Mouse (Mus musculus): Measurements from ENCODE around the gene Trim65.

The Trim65 gene

GRCm38 (mm10) chr11:116130488-116131205 lies at the start of gene Trim65:
TSS of gene Trim65 (minus strand) at chr11:116131128.
- DNase-seq, result peak; percentile 80

- DNase-seq, result no peak
Observed at GRCm38 (mm10) chr11:116178411-116179121, 47.6 kb upstream of the Trim65 start.

- no peak for DNase-seq
Observed at GRCm38 (mm10) chr11:116176010-116176409, 45.1 kb upstream of the Trim65 start.

GRCm38 (mm10) chr11:116174775-116175448 lies 44.0 kb upstream of the Trim65 start:
- DNase-seq, result no peak

DNA sequence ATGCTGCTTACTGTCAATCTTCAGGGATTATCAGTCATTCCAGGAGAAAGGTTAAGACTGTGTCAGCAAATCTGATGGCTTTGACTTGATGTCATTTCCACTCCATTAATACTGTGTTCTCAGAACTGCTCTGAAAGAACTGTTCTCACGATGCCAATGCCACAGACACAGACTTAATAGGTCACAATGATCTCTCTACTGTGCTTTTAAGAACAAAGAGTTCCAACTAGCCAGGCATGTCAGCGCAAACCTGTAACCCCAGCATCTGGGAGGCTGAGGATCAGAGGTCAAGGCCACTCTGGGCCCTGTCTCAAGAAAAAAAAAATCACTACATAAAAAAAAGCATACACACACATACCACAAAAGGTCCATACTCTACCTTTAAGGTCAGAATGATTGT lies 41.0 kb upstream of the Trim65 start:
- DNase-seq, result no peak

GRCm38 (mm10) chr11:116170003-116170800 lies 39.3 kb upstream of the Trim65 start:
- no peak for DNase-seq

GRCm38 (mm10) chr11:116169214-116169613 lies 38.3 kb upstream of the Trim65 start:
- no peak for DNase-seq

GRCm38 (mm10) chr11:116167884-116168439 lies 37.0 kb upstream of the Trim65 start, which contains the start of gene Fbf1:
TSS of gene Fbf1 (minus strand) at chr11:116168166.
- peak; percentile 93 for DNase-seq

DNA sequence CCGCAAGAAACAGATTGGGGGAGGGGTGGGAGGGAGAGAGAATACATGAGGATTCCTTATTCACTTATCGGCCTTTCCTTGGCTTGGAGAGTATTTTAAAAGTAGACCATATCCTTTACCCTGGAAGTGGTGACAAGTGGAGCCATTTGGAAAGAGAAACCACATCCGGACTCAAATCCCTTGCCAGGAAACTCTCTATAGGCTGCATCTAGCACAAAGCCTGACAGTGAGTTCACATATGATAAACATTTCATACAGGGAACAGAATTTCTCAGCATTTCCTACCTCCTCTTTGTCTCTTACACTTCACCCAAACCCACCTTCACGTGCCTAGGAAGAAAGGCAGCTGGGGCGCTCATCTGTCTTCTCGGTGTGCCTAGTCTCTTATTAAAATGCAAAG lies 36.3 kb upstream of the Trim65 start:
- no peak for DNase-seq

DNA sequence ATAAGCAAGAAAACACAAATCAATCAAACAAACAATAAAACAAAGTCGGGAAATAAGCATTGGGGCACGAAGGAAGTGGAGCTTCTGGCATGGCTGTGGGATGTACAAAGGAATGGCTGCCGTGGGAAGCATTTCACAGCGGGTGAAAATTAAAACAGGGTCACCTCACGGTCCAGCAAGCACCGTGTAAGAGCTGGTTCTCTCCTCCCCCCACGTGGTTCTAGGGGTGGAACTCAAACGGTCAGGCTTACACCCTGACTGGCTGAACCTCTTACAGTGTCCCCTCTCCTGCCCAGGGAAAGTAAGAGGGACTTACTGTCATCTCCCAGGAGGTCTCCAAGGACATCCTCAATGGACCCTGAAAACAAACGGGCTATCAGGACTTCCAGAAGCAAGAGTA lies 32.1 kb upstream of the Trim65 start:
- DNase-seq, result no peak

DNA sequence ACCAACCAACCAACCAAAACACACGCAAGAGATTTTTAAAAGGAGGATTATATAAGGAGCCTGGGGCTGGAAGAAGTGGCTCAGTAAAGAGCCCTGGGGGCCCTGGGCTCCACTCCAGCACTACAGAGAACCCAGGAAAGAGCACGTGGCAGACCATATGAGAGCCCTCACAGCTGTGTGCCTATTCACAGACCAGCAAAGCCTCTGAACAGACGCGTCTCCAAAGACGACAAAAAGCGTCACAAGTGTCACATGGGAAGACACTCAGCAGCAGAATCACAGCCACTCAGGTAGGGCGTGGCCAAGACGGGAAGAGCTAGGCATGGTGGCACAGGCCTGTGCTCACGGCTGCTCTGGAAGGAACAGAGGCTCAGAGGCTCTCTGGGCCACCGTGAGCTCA lies 31.2 kb upstream of the Trim65 start:
- DNase-seq, result no peak

- DNase-seq, result no peak
Observed at GRCm38 (mm10) chr11:116161312-116161711, 30.4 kb upstream of the Trim65 start.

DNA sequence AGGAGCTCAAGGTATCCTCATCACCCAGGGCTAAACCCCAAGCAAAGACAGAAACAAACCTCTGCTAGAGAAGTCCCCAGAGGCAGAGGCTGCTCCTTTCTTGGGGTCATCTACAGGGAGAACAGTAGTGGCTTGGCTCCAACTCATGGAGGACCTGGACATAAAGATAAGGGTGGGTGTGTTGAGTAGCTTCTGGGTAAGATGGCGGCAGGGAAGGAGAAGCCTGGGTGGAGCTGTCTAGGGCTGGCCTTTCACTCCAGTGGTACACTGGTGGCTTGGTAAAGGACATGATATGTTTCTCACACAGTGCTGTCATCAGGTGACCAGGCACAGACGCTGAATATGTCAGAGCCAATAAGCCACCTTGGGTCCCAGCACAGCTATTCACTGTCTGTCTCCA lies 20.0 kb upstream of the Trim65 start:
- DNase-seq, result no peak

DNA sequence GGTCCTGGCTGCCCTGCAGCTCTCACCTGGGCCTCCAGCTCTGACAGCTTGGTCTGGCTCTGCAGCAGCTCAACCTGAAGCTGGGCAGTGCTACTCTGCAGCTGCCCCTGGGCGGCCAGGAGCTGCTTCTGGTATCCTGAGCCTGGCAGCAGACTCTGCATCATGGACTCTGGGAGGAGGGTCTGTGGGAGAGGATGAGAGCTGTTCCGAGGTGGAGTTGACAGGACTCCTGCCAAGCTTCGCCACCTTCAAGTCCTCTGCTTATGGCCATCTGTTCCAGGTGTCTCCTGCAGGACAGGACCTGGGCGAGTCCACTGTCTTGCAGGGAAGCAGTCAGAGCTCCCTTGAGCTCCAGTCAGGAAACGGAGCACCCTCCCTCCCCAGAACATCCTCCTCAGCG lies 18.4 kb upstream of the Trim65 start:
- DNase-seq, result peak; percentile 54

- DNase-seq, result peak; percentile 72
Observed at GRCm38 (mm10) chr11:116148761-116149221, 17.9 kb upstream of the Trim65 start.

- peak; percentile 64 for DNase-seq
Observed at GRCm38 (mm10) chr11:116146294-116146985, 15.5 kb upstream of the Trim65 start.

DNA sequence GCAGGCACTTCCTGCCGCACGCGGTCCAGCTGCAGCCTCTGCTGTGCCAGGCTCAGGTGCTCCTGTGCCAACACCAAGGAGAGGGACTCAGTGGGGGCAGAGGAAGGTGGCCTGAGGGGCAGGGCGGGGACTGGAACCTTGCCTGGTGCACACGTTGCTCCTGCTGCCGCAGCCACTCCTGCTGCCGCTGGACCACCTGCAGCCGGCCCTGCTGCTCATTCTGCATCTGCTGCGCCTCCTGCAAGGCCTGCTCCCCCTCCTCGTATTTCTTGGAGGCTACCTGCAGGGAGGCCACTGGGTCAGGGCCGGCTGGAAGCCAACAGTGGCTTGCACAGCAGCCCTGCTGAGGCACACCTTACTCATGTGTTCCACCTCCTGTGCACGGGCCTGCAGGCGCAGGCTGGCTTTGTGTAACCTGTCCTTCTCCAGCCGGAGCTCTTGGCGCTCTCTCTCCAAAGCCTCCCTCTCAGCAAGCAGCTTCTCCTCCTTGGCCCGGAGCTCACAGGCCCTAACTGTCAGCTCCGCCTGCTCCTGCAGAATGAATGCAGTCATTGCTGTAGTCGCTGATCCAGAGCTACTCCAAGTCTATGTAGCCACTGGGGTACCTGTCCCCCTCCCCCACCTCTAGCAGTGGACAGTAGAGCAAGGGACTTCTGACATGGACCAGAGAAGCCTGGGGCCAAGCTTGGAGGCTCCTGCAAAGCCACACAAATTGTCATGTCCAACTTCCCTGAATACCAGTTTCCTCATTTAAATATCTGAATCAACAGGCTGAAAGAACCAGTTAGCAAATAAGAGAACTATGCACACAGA lies 14.8 kb upstream of the Trim65 start:
- peak; percentile 61 for DNase-seq

DNA sequence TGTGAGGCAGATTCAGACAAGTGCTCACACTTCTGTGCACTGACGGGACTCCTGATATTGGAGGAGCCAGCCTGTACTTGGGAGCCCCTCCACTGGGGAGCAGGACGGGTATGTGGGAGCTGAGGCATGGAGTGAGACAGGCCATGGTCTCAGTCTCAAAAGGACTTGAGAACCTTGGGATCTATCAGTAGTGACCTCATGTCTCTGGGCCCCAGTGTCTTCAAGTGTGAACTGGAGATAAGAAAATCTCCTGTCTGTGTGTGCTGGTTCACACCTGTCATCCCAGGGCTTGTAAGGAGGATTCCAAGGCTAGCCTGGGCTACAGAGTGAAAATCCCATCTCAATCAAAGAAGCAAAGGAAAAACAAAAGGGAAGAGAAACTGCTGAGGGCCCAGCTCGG lies 12.5 kb upstream of the Trim65 start:
- DNase-seq, result no peak

DNA sequence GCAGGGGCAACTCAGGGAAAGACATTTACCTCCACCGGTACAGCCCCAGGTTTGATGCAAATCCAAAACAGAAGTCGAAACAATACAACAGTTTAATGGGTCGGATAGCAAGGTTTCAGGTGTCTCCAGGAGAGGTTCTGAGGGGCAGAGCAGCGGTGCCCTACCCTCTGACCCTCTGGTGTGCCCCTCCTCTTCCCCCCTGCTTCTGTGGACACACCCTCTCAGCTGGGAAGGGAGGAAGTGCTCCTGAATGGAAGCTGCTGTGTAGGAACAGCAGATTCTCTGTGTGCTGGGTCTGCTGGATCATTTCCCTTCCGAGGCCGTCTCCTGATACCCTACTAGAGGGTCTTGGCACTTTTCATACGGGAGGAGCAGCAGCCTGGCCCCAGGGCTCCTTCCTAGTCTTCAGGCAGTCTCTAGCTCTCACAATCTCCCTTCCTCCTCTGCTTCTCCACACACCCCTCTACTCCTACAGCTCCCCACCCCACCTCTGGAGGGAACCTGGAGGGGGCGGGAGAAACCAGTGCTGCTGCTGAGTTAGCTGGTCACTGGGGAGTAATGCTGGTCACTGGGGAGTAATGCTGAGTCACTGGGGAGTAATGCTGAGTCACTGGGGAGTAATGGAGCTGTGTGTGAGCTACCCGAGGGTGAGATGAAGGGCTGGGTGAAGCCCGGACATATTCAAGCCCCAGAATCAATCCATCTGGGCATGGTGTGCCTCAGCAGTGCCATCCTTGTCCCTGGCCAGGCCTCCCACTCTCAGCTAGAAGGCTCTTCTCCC lies 11.5 kb upstream of the Trim65 start:
- DNase-seq, result no peak

DNA sequence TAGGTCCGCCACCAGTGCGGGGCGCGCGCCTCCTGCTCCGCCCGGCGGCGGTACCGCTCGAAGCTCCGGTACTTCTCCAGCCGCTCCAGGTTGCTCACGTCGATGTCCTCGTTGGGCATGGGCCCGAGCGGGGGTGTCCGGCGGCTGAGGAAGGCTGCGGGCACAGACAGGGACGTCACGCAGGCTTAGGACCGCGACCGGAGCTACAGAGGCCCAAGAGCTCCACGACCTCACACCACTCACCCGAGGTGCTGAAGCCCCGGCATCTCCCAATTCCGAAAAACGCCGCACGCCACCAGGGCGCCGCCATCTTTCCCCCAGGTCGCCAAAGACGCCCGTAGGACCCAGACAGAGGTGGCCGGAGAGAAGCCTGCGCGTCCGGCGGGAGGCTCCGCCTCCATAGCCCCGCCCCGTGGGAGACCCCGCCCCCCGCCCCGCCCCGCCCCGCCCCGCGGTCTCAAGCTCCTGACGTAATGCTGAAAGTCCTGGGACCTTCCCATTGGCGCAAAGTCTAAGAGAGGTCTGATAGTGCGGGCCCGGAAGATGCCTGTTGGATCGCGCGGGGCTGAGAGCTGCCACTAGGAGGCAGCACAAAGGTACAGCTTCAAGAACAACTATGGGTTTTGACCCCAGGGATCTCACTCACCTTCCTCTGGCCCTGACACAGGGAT lies 7.7 kb upstream of the Trim65 start, which contains the start of gene Mrpl38:
Gene Mrpl38 (minus strand): TSS at position 401 of the 671 bp plus-strand sequence.
- DNase-seq, result peak; percentile 83
